Comparison of ENCODE assay signal across 17 mouse cellular contexts in genomic region chr14:59506139-59506538, GRCm38 (mm10).
"Had no signal": no experiment of that assay in that cellular context is flagged by ENCODE, and none has a peak within 500 bp of the region (broad histone marks: within the 10 kb centered on the region; RNA-seq: fewer than 3 reads in every experiment).

No protein-coding gene starts in this region.

- H3K9ac ChIP-seq: liver, embryonic 15.5 days; liver, postnatal 0 days; lung, embryonic 14.5 days; midbrain, embryonic 13.5 days; midbrain, embryonic 15.5 days; neural tube, embryonic 12.5 days; stomach, embryonic 15.5 days had no signal

- H3K27ac ChIP-seq: liver, embryonic 15.5 days; macrophage; midbrain, embryonic 13.5 days; midbrain, embryonic 15.5 days; neural tube, embryonic 12.5 days; stomach, embryonic 15.5 days; stomach, postnatal 0 days had no signal

- H3K27me3 ChIP-seq: liver, embryonic 15.5 days; megakaryocyte, embryonic 14.5 days; midbrain, embryonic 13.5 days; midbrain, embryonic 15.5 days; neural tube, embryonic 12.5 days; stomach, embryonic 15.5 days had no signal

- H3K36me3 ChIP-seq: midbrain, embryonic 13.5 days; midbrain, embryonic 15.5 days; neural tube, embryonic 12.5 days; stomach, embryonic 15.5 days had no signal

- H3K9me3 ChIP-seq: liver, embryonic 15.5 days; megakaryocyte, embryonic 14.5 days; midbrain, embryonic 13.5 days; midbrain, embryonic 15.5 days; neural tube, embryonic 12.5 days; stomach, embryonic 15.5 days had no signal

- H3K4me1 ChIP-seq: liver, embryonic 15.5 days; midbrain, embryonic 13.5 days; midbrain, embryonic 15.5 days; neural tube, embryonic 12.5 days; stomach, embryonic 15.5 days had no signal

- ATAC-seq: liver, postnatal 0 days; midbrain, embryonic 13.5 days; midbrain, embryonic 15.5 days had no signal

- DNase-seq: liver, postnatal 0 days; lung, embryonic 14.5 days; lung, postnatal 14 days; lung, postnatal 36 days; right cerebral cortex, postnatal 14 days; thymus, adult 2 months; thymus, postnatal 14 days; thymus, postnatal 4 days had no signal

- H3K4me3 ChIP-seq: liver, embryonic 15.5 days; megakaryocyte, embryonic 14.5 days; midbrain, embryonic 13.5 days; midbrain, embryonic 15.5 days; neural tube, embryonic 12.5 days; stomach, embryonic 15.5 days had no signal

- H3K4me2 ChIP-seq: liver, embryonic 15.5 days; lung, embryonic 14.5 days; midbrain, embryonic 11.5 days; midbrain, embryonic 13.5 days; midbrain, embryonic 15.5 days; neural tube, embryonic 12.5 days; stomach, embryonic 15.5 days had no signal
